7 mouse cellular contexts compared by ENCODE assay signal in genomic region chr10:117745570-117746296, GRCm38 (mm10). TPM values are rescaled to one million over a fixed set of nuclear protein-coding genes. Genes with fewer than 3 reads are reported as not detected.
DNase-seq lines count a peak whose midpoint lies in the region; ATAC-seq and TF ChIP-seq lines count a peak whose summit lies in the region.
"Not testable (repeated sequence)": the region's sequence is repeated elsewhere in the genome, so short reads cannot be mapped to it uniquely, and the experiment has no call there.

No protein-coding gene starts in this region.

- peak overlapping the region; percentile 52 for H3K9ac ChIP-seq in embryonic facial prominence, embryonic 11.5 days (replicated peaks; ENCODE audit: low read length)
- H3K9ac ChIP-seq in heart, adult 2 months (ENCODE audit: low read depth, low read length) = peak overlapping the region; percentile 74
- peak overlapping the region; percentile 53 for H3K9ac ChIP-seq in intestine, embryonic 14.5 days (ENCODE audit: low read length)
- H3K9ac ChIP-seq in limb, embryonic 15.5 days = peak overlapping the region; percentile 42; the same call in 1 of the 2 replicates
- peak overlapping the region; percentile 71 for H3K9ac ChIP-seq in midbrain, embryonic 12.5 days (replicated peaks)

- H3K27me3 ChIP-seq in embryonic facial prominence, embryonic 11.5 days (ENCODE audit: control insufficient read depth, insufficient read depth, low read length); heart, adult 2 months (ENCODE audit: control insufficient read depth, insufficient read depth, low read length); intestine, embryonic 14.5 days (replicated peaks; ENCODE audit: control insufficient read depth, insufficient read depth, low read length); limb, embryonic 15.5 days; midbrain, embryonic 12.5 days: not testable (repeated sequence)

- not testable (repeated sequence) for H3K4me1 ChIP-seq in bone marrow macrophage, adult 2 months (ENCODE audit: control insufficient read depth, insufficient read depth, low read length); embryonic facial prominence, embryonic 11.5 days (ENCODE audit: control insufficient read depth, insufficient read depth, low read length); heart, adult 2 months (ENCODE audit: control insufficient read depth, insufficient read depth, low read length); intestine, embryonic 14.5 days (replicated peaks; ENCODE audit: control insufficient read depth, insufficient read depth, low read length)
- peaks cover 32% of the 10 kb centered on the region for H3K4me1 ChIP-seq in limb, embryonic 15.5 days
- H3K4me1 ChIP-seq in midbrain, embryonic 12.5 days = peaks cover 23% of the 10 kb centered on the region

- not testable (repeated sequence) for H3K79me2 ChIP-seq in heart, adult 2 months (replicated peaks; ENCODE audit: control insufficient read depth, insufficient read depth, low read length)

- H3K36me3 ChIP-seq in embryonic facial prominence, embryonic 11.5 days (replicated peaks; ENCODE audit: control insufficient read depth, insufficient read depth, low read depth, low read length); heart, adult 2 months (ENCODE audit: control insufficient read depth, insufficient read depth, low read length): not testable (repeated sequence)
- peaks cover 20% of the 10 kb centered on the region for H3K36me3 ChIP-seq in intestine, embryonic 14.5 days (ENCODE audit: control insufficient read depth, insufficient read depth, low read length)
- peaks cover 26% of the 10 kb centered on the region for H3K36me3 ChIP-seq in limb, embryonic 15.5 days
- H3K36me3 ChIP-seq in midbrain, embryonic 12.5 days = peaks cover 27% of the 10 kb centered on the region

- peak; percentile 14 for ATAC-seq in embryonic facial prominence, embryonic 11.5 days (replicated peaks; ENCODE audit: insufficient number of reproducible peaks, low FRiP score, low TSS enrichment, low read depth)
- ATAC-seq in intestine, embryonic 14.5 days (replicated peaks; ENCODE audit: low FRiP score, low TSS enrichment, low read depth) = peak; percentile 20; the same call in 1 of the 2 replicates
- peak; percentile 5; the same call in 1 of the 2 replicates for ATAC-seq in limb, embryonic 15.5 days (ENCODE audit: insufficient number of reproducible peaks, low FRiP score, low TSS enrichment, low read depth)
- ATAC-seq in midbrain, embryonic 12.5 days (ENCODE audit: low FRiP score, low read depth) = peak; percentile 1

- not testable (repeated sequence) for TF ChIP-seq EP300 in heart, adult 2 months (IDR thresholded peaks at IDR 0.05; ENCODE audit: insufficient read depth, low read depth, low read length)

- H3K4me3 ChIP-seq in bone marrow macrophage, adult 2 months (ENCODE audit: insufficient read depth, low read length) = peak overlapping the region; percentile 87
- peak overlapping the region; percentile 50 for H3K4me3 ChIP-seq in embryonic facial prominence, embryonic 11.5 days (ENCODE audit: low read depth, low read length)
- peak overlapping the region; percentile 62 for H3K4me3 ChIP-seq in heart, adult 2 months
- H3K4me3 ChIP-seq in intestine, embryonic 14.5 days (ENCODE audit: low read depth, low read length) = peak overlapping the region; percentile 57
- peak overlapping the region; percentile 52 for H3K4me3 ChIP-seq in limb, embryonic 15.5 days
- peak overlapping the region; percentile 63 for H3K4me3 ChIP-seq in midbrain, embryonic 12.5 days

- intact Hi-C loops in heart, adult 2 months (cut with DNase I) = loop anchor here (1.0 to 5.0 kb wide), 3 partner anchors 35 to 102 kb away; partner anchors contain the start of genes Mdm2 and Rap1b

- TF ChIP-seq POLR2A in bone marrow macrophage, adult 2 months (IDR thresholded peaks at IDR 0.05; ENCODE audit: borderline replicate concordance, low read depth, low read length); heart, adult 2 months (IDR thresholded peaks at IDR 0.05; ENCODE audit: insufficient read depth, low read depth, low read length): not testable (repeated sequence)

- not testable (repeated sequence) for TF ChIP-seq CTCF in bone marrow macrophage, adult 2 months (IDR thresholded peaks at IDR 0.05; ENCODE audit: low read depth, low read length); heart, adult 2 months (IDR thresholded peaks at IDR 0.05)

- peak; percentile 17 for DNase-seq in embryonic facial prominence, embryonic 11.5 days (ENCODE audit: low spot score)
- DNase-seq in heart, adult 2 months = peak; percentile 22 to 35
- DNase-seq in intestine, embryonic 14.5 days (ENCODE audit: low spot score) = peak; percentile 69
- peak; percentile 11 for DNase-seq in right cerebral cortex, postnatal 4 days

- not testable (repeated sequence) for H3K27ac ChIP-seq in bone marrow macrophage, adult 2 months (ENCODE audit: insufficient read depth, low read depth, low read length); embryonic facial prominence, embryonic 11.5 days (replicated peaks; ENCODE audit: low read depth, low read length)
- peak overlapping the region; percentile 78; the same call in 1 of the 2 replicates for H3K27ac ChIP-seq in heart, adult 2 months
- peak overlapping the region; percentile 34; the same call in 1 of the 2 replicates for H3K27ac ChIP-seq in intestine, embryonic 14.5 days (ENCODE audit: low read depth)
- peak overlapping the region; percentile 81 for H3K27ac ChIP-seq in limb, embryonic 15.5 days
- peak overlapping the region; percentile 60; the same call in 1 of the 2 replicates for H3K27ac ChIP-seq in midbrain, embryonic 12.5 days (replicated peaks)

- H3K9me3 ChIP-seq in embryonic facial prominence, embryonic 11.5 days (replicated peaks; ENCODE audit: control insufficient read depth, low read length); intestine, embryonic 14.5 days (ENCODE audit: control insufficient read depth, low read length); limb, embryonic 15.5 days; midbrain, embryonic 12.5 days: not testable (repeated sequence)

- WGBS in embryonic facial prominence, embryonic 11.5 days = under 1% methylated on average over 14 of the region's 46 CpGs
- WGBS in heart, adult 2 months = 2% methylated on average over 24 of the region's 46 CpGs
- WGBS in intestine, embryonic 14.5 days = 2% methylated on average over 14 of the region's 46 CpGs
- under 1% methylated on average over 21 of the region's 46 CpGs for WGBS in limb, embryonic 15.5 days
- WGBS in midbrain, embryonic 12.5 days = 2% methylated on average over 14 of the region's 46 CpGs

- peak overlapping the region; percentile 60 for H3K4me2 ChIP-seq in embryonic facial prominence, embryonic 11.5 days (ENCODE audit: low read depth, low read length)
- peak overlapping the region; percentile 87 for H3K4me2 ChIP-seq in intestine, embryonic 14.5 days (ENCODE audit: low read length)
- H3K4me2 ChIP-seq in limb, embryonic 15.5 days = peak overlapping the region; percentile 71
- peak overlapping the region; percentile 77 for H3K4me2 ChIP-seq in midbrain, embryonic 12.5 days (replicated peaks)

RNA-seq across cellular contexts. Expression of gene Slc35e3, which starts 0.4 kb away (rescaled TPM):
- polyA plus RNA-seq in bone marrow macrophage, adult 2 months (2012; ENCODE audit: insufficient read depth, insufficient read length, missing spikeins) = 5.4 and 10.6 TPM in 2 replicates
- 20.1 and 22.2 TPM in 2 replicates for polyA plus RNA-seq in embryonic facial prominence, embryonic 11.5 days (2014; fragmentation: Nextera tagmentation; extraction: Ambion mirVana)
- 1 to 10 TPM; 7.4 to 8.0 TPM for total RNA-seq in heart, adult 2 months (2021)
- polyA plus RNA-seq in heart, adult 2 months (2012; rRNA removed) = 5.7 and 9.2 TPM in 2 replicates
- 10.8 and 12.6 TPM in 2 replicates for polyA plus RNA-seq in intestine, embryonic 14.5 days (2014; fragmentation: Nextera tagmentation; extraction: Ambion mirVana)
- polyA plus RNA-seq in limb, embryonic 15.5 days (2015; fragmentation: Nextera tagmentation; extraction: Ambion mirVana) = 21.5 and 25.1 TPM in 2 replicates
- 37.3 and 41.4 TPM in 2 replicates for polyA plus RNA-seq in midbrain, embryonic 12.5 days (2016; fragmentation: Nextera tagmentation; extraction: Ambion mirVana)

RNA-seq across cellular contexts. Expression of gene Mdm2, which starts 35.2 kb away (rescaled TPM):
- 94.2 and 95.5 TPM in 2 replicates for polyA plus RNA-seq in bone marrow macrophage, adult 2 months (2012; ENCODE audit: insufficient read depth, insufficient read length, missing spikeins)
- 47.7 and 50.5 TPM in 2 replicates for polyA plus RNA-seq in embryonic facial prominence, embryonic 11.5 days (2014; fragmentation: Nextera tagmentation; extraction: Ambion mirVana)
- 10 to 100 TPM; 50.1 to 51.8 TPM for total RNA-seq in heart, adult 2 months (2021)
- 24.5 and 36.2 TPM in 2 replicates for polyA plus RNA-seq in heart, adult 2 months (2012; rRNA removed)
- 39.7 and 46.7 TPM in 2 replicates for polyA plus RNA-seq in intestine, embryonic 14.5 days (2014; fragmentation: Nextera tagmentation; extraction: Ambion mirVana)
- 40.2 and 43.8 TPM in 2 replicates for polyA plus RNA-seq in limb, embryonic 15.5 days (2015; fragmentation: Nextera tagmentation; extraction: Ambion mirVana)
- 74.5 and 83.8 TPM in 2 replicates for polyA plus RNA-seq in midbrain, embryonic 12.5 days (2016; fragmentation: Nextera tagmentation; extraction: Ambion mirVana)

RNA-seq across cellular contexts. Expression of gene Nup107, which starts 46.8 kb away (rescaled TPM):
- 18.2 and 18.9 TPM in 2 replicates for polyA plus RNA-seq in bone marrow macrophage, adult 2 months (2012; ENCODE audit: insufficient read depth, insufficient read length, missing spikeins)
- 106 and 122 TPM in 2 replicates for polyA plus RNA-seq in embryonic facial prominence, embryonic 11.5 days (2014; fragmentation: Nextera tagmentation; extraction: Ambion mirVana)
- 1 to 10 TPM; 7.0 to 8.6 TPM for total RNA-seq in heart, adult 2 months (2021)
- 4.9 and 6.7 TPM in 2 replicates for polyA plus RNA-seq in heart, adult 2 months (2012; rRNA removed)
- polyA plus RNA-seq in intestine, embryonic 14.5 days (2014; fragmentation: Nextera tagmentation; extraction: Ambion mirVana) = 60.8 and 65.4 TPM in 2 replicates
- polyA plus RNA-seq in limb, embryonic 15.5 days (2015; fragmentation: Nextera tagmentation; extraction: Ambion mirVana) = 54.2 and 54.6 TPM in 2 replicates
- 73.3 and 77.5 TPM in 2 replicates for polyA plus RNA-seq in midbrain, embryonic 12.5 days (2016; fragmentation: Nextera tagmentation; extraction: Ambion mirVana)

Comparison
In these comparisons a context has a peak if more than half of its experiments do, and no peak if none do; other contexts are left out.
1. DNase-seq: peak in every context shown above with its lines; median percentile 69 in intestine, embryonic 14.5 days; 28 in heart, adult 2 months; 17 in embryonic facial prominence, embryonic 11.5 days; 11 in right cerebral cortex, postnatal 4 days.